Mouse (Mus musculus) B cell, adult 2 months (primary cell): ENCODE measurements around the gene Nup88.
A peak's percentile ranks its signal among the peaks of the same experiment; 100 is the strongest.

Source experiments
- DNase-seq, 2 experiments: peaks; one replicate each; pipeline ENCODE4 v3.0.0; 2022

Gene Nup88

DNA sequence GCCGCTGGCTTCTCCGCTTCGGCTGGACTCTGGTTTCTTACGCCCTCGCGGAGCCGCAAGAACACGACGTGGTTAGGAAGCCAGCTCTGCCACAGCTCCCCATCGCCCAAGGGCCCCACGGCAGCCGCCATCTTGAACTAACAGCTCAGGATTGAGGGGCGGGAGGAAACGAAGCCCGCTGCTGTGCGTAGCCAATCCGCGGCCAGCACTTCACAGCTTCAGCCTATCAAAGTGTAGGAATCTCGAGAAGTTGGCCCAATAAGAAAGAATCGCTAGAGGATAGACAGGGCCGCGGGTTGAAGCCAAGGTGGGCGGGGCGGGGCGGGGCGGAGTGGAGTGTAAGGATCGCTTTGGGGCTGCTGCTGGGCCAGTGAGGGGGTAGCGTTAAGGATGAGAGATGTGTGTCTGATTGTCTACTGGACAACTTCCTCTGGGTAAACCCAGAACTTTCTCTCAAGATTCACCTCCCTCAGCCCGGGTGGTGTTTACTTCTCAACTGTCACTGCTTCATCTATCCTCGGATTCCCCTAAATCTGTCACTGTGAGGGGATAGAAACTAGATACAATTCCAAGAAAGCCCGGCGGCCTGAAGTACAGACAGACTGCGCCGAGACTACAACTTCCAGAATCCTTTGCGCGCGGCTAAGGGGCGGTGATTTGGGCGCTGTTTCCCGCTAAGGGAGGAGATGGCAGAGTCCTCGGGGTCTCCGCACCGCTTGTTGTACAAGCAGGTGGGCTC is at the start of gene Nup88, which contains the start of gene Rpain:
Gene Nup88 (minus strand): TSS at position 153 of the 739 bp plus-strand sequence.
Gene Rpain (plus strand): TSS at position 393 of the 739 bp plus-strand sequence.
- peak; percentile 88 to 89 for DNase-seq

DNA sequence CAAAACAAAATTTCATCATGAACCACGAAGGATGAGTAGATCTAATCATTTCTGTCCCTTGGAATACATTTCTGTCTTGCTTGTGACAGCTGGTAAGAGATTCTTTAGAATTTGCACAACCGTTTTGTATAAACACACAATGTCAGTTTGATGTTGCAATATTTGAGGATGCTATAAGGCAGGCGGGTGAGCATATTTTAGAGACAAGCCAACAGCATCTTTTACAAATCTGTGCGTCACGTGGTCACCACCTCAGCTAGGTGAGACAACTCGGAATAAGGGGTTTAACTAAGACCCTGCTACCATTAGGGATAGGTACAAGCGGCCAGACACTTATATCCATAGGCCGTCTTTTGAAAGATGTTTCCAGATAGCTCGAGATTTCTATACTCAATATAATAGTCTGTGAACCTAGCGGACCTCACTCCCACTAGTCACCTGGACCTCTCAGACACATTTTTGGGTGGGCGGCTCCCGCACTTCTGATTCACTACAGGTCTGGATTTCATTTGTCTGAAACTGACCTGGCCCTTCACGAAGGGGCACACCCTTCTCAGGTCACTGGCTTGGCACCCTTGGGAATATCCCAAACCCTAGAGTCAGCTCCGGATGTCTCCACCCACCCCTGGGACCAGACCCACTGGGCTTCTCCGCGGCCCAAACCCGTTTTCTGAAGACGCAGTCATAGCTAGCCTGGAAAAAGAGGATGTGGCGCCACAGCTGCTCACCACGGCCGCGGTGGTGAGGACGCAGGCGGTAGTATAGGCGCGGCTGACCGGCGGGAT is 48.8 kb upstream of the Nup88 start:
- no peak for DNase-seq

DNA sequence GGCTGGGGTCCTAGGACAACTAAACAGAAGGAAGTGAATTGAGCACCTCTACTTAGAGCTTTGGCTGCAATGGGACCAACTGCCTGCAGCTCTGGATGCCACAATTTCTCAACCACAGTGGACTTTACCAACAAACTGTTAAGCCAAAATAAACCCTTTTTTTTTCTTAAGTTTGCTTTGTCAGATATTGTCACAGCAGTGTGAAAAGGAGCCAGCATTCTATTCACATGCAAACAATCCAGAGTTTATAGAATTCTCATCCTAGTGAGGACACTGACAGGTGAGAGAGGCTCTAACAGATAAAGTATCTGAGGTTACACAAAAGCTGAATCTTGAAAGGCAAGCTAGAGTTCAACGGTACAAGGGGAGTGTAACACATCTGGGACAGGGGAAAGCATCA is 47.3 kb upstream of the Nup88 start:
- DNase-seq = no peak

DNA sequence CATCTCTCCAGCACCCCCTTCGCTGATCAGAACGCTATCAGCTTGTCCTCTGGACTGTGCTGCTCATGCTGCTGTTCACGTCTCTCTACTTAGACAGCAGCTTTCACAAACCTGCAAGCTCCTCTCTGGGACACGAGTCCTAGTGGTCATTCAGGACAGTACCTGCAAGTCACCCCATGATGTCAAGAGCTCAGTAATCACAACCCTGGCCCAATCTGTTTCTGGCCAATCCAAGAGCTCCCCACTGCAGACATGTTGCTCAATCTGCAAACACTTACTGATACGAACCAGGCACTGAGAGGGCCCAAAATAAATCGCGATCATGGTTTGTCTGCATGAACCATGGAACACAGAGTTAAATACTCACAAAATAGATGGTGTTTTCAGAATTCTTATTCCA is 43.0 kb upstream of the Nup88 start:
- no peak for DNase-seq

DNA sequence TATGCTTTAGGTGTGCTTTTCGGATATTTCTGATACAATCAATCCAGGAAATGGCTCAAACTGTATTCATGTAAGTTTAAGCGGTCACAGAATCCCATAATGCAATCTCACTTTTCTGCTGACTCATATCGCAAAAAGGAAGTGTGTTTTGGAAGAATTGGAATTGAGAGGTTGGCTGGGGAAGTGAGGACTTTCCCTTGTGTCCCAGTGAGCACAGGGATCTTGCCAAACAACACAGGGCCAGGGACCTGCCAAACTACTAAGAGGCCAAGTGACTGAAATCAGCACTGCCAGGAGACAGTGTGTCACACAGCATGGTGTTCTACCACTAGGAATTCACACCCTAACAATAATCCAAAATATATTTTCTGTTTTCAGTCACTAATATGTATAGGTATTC is 38.5 kb upstream of the Nup88 start:
- DNase-seq = no peak

DNA sequence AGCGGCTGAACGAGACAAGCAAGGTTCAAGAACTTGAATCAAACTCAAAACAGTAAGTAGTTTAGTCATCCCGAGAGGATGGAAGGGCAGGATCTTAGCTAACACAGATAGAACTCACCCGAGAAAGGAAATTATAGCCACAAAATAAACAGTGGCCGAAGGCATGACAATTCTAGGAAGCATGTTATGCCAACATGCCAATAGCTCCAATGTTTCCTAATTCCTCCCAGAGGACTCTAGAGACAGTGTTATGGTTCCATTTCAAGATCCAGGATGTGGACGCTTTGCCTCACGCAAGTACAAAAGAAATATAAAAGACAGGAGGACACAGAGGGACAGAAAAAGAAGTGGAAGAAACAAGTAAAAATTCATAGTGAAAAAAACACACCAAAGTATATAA is 38.1 kb upstream of the Nup88 start:
- no peak for DNase-seq

DNA sequence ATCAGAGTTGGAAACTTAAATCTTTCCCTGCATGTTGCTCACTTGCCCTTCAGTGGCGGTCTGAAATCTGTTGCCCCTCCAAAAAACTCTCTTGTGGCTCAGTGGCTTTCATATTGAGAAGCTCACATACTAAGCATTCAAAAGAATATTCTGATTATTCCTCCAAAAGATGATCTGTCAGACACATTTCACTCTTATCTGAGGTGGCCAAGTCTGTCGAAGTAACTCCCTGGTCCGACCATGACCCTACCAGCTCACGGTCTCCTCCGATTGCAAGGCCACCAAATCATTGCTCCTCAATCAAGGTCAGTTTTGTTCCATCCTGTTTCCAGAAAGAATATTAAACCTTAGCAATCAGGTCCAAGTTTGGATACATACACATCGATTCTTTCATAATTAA is 37.3 kb upstream of the Nup88 start:
- no peak for DNase-seq

DNA sequence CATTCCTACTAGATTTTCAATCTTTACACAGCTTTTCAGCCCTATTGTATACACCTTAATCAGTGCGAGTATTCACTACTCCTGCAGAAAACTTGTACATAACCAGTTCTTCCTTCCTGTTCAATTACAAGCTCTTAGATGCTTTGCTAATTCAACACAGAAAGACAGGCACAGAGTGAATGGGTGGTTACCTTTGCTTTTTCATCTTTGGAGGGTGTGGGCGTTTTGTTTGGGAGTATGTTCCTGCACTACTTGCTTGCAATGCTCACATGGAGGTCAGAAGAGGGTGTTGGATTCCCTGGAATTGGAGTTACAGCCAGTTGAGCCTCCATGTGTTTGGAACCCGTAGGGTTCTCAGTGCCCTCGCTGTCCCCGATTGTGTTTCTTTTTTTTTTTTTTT is 35.3 kb upstream of the Nup88 start:
- no peak for DNase-seq

DNA sequence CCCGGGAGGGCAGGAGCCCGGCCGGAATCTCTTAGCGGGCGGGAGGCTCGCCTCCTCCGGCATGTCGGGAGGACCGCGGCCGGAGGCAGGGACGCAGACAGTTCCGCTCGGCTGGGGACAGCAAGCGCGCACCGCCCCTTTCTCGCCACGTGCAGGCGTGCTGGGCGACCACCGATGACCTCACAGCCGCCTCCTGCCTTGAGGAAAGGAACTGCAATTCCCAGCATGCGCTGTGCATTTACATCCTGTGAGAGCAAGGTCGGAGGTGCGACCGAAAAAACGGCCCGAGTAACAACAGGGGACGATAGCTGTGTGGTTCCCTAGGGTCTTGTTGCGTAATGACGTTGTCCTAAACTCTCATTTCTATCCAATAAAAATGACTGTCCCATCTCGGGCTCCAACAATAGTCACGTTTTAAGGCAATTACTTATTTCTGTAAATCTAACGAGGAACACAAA is 34.6 kb upstream of the Nup88 start, which contains the start of gene Dhx33:
Gene Dhx33 (minus strand): TSS at position 122 of the 458 bp plus-strand sequence.
- peak; percentile 95 to 96 for DNase-seq

DNA sequence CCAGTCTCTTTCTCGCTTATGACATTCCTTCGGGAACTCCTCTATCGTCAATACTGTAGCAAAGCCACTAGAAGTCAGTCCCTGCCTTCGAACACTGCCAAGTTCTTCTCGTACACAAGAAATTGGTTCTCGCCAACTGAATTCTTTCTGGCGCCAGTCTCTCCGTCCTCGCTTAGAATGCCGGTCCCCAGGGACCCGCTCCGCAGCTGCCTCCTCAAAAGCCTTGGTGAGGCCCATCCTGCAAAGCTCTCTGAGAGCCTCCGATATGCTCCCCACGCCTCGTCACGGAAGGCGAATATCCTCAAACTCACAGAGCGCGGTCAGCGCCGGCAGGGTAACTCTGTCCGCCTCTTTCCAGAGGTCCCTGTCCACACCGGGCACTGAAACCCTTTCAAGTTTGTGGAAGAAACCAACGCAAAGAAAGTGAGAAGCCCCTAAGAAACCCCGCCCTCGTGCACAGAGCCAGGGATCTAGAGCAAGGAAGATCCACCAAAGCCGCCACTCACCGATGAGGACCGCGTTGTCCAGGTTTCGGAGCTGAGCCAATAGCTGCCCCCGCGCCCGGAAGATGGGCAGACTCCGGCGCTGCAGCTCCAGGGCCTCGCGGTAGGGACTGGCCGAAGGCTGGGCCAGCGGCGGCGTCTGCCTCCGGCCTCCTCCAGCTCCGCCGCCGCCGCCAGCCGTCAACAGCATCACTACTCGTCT is 34.0 kb upstream of the Nup88 start:
- peak in 1 of 2 experiments; percentile 51 for DNase-seq

DNA sequence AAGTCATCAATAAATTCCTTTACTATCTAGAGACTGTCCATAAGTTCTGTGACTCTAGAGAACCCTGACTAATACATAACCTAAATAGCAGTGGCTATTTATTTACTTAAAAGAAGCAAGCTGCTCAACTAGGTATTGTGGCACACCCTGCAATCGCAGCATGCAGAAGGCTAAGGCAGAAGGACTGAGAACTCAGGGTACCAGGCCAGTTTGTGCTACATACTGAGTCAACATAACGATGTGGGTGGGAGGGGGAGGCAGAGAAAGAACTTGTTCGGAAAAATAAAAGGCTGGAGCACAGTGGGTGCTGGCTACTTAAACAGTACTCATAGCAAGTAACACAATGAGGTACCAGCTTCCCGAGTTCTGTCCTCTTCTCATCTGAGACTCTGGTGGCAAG is 31.4 kb upstream of the Nup88 start:
- DNase-seq = no peak

DNA sequence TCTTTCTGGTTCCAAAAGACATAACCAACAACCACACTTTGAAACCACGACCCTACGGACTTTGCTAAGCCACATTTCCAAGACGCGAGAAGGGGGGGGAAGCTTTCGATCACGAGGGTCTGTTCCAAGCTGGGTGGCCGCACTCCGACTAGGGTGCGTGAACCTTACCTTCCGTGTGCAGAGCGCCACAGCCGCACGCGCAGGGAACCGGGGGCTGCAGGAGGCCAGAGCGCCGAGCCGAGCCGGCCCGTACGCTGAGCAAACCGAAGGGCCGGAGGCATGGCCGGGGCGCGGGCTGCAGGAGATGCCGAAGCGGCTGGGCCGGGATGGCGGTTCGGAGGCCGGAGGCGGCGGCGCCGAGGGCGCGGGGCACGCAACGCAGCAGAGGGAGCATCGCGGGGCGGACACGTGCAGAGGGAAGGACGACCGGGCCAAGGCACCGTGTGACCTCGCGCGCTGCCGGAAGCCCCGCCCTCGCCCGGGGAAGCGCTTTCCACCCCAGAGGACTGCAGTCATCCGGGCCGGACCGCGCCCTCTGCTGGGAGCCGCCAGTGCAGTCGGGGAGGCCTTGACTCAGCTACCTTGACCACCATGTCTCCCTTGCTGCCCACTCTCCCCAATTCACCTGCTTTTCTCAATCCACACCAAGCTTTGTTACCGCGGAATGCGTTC is 12.9 kb upstream of the Nup88 start, which contains the start of gene C1qbp:
Gene C1qbp (minus strand): TSS at position 470 of the 672 bp plus-strand sequence.
- peak; percentile 97 for DNase-seq

DNA sequence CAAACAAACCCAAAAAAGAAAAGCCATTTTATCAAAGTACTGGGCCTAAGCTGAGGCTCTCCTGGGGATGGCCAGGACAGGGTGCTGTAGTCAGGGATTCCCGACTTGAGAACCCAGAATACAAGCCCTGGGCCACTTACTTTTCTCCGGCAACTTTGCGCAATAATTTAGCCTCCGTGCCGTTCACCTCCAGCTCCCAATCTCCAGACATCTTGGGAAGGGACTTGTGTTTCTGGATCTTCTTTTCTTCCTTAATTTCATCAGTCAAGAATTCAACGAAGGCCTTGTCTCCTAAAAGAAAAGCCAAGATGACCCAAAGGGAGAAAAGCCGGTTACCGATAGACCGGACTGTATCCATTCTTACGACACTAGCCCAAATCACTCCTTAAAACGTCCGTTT is 12.3 kb upstream of the Nup88 start:
- no peak for DNase-seq

DNA sequence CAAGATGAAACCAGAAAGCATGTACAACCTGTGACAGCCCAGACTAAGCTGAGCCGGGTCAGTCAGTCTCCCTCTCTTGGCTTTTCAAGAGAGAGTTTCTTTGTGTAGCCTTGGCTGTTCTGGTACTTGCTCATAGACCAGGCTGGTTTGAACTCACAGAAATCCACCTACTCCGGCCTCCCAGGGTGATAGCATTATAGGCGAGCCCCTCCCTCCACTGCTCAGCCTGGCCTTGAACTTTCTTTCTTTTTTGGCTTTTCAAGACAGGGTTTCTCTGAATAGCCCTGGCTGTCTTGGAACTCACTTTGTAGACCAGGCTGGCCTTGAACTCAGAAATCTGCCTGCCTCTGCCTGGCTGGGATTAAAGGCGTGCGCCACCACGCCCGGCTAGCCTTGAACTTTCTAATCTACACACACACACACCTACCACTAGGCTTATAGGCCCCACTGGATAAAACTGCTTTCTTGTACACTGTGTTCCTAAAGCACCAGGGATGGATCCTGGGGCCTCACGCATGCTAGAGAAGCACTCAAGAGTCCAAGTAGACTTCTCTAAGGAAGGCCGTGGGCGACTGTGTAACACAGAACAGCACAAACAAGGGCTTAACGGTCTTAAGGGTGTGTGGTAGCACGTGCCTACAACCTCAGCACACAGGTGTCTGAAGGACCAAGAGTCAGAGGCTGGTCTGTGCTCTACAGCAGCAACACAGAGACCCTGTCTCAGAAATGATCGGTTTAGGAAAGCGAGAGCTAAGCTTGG is 11.2 kb upstream of the Nup88 start:
- DNase-seq = no peak

DNA sequence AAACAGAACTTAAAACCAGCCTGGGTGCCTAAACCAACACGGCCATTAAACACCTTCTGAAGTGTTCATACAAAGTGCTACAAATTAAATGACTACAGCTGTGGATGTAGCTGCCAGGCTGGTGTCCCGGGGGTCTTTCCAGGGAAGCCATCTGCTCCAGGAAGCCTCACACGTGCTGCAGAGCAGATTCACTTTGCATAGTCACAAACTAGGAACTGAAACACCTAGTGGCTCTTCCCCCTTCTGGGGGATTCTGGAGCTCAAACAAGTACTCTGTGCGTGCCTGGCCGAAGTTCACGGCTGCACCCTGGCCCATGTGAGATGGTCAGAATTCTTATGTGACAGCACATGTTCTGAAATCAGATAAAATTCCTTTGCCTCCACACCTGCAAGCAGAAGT is 10.5 kb upstream of the Nup88 start:
- DNase-seq = no peak

DNA sequence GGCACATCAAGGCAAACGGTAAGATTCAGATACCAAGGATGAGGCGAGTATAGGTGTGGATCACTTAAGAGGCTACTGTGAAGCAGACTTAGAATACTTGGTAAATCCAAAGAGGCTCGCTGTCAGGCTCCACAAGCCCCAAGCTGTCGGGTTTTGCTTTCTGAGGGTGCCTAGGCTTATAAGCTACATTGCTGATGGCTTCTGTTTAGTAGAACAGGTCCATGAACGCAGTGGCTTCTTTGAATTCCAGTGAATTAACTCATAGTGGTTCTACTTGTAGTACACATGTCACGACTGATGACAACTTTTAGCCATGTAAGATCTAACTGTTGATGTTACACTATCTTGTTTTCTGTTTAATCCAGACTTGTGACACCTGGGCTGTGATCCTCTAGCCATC is 7.5 kb upstream of the Nup88 start:
- no peak for DNase-seq

DNA sequence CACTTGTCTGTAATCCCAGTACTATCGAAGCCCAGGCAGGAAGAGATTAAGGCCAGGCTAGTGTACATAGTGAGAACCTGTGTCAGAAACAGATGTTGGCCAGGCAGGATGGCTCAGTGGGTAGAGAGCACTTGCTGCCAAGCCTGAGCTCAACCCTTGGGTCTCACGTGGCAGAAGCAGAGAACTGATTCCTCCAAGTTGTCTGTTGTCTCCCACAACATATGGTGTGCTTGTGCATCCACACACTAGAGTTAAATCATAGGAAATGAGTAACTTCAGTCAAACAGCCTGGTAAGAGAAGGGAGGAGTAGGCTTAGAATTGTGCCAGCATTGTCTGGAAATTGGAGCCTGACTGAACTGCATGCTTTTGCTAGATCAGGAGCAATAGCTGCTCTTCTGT is 5.4 kb upstream of the Nup88 start:
- no peak for DNase-seq

DNA sequence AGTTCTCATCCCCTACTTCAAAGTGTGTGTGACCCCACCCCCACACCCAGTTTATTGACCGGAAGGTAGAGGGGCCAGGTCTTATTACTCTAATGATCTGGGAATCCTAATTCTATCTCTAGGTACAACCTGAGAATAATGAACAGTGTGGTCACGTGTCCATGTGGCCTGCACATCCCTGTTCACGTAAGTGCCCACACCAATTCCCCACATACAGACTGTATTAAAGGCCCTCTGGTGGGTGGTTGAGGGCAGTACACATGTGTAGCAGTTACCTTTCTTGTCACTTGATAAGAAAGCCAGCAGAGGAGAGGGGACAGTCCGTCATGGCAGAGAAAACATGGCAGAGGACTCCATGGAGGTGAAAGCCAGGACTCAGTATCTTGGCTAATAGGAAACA is 4.2 kb upstream of the Nup88 start:
- DNase-seq = peak; percentile 20 to 39

DNA sequence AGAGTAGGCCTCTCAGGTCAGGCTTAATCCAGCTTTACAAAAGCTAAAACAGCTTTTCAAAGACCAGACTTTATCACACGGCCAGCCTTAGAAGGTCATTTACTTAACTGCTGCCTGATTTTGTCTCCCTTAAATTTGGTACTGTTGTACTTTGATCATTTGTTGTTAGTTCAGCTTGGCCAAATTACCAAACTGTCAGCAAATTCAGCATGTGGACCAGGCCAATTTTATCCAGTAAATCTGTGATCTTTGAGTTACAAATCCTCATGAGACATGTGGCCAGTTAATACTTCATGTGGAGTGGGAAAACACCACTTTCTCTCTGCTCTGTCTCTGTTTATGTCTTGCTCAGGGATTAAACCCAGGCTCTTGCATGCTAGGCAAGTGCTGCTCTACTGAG is 2.8 kb upstream of the Nup88 start:
- DNase-seq = no peak

DNA sequence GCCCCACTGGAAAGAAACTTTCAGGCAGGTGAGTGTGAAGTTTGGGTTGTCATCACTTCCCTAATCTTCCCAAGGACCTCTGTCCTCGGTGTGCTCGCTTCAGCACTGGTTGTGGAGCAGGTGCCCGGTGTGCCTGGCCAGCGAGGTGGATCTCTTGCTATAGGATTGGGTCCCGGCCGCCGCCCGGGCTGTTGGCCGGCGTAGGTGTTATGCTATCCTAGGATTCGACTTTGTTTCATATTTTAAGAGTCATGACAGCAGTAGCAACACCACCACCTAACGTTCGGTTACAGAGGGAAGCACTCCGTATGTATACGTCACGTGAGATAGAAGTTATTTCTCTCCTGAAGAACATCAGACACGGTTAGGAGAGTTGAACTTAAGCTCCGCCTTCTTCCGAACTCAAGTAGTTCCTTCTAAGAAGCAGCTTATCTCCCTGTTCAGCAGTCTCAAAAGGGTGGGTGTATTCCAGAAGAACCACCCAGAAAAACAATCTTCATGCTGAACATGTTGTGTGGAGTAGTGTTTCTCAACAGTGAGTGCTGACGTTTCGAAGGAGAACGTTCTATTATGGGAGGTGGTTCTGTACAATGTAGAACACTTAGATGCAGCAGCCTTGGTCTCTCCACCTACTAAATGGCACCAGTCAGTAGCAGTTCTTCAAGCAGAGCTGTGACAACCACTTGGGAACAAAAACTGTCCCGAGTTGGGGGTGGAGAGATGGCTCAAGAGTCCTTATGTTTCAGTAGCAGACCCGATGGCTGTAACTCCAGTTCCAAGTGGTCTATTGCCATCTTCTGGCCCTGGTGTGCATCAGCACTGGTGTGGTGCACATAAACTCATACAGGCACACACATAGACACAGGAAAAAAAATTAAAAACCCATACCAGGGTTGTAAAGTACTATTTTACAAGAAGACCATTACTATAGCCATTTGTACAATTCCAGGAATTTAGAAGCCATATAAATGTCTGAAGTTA is 1.1 kb upstream of the Nup88 start:
- DNase-seq = peak; percentile 21 to 37
